Mouse (Mus musculus): ENCODE data around the gene Angpt4.

DNA sequence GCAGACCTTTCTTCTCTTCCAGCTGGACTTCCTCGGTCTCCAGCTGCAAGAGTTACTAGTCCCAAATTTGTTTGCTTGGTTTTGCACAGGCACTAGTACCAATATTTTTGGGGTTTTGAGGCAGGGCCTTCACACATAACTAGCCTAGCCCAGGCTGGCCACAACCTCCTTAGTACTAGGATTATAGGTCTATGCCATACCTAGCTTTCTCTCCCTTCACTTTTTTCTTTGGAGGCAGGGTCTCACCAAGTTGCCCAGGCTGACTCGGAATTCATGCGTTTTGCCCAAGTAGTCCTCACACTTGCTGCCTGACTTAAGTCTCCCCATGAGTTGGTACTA lies 69.3 kb downstream of the Angpt4 start:
- TF ChIP-seq GATA1 (IDR thresholded peaks at IDR 0.05; ENCODE audit: borderline replicate concordance, low read length) (no peak), FLI1 (IDR thresholded peaks at IDR 0.05; ENCODE audit: low read length) (no peak)

All from megakaryocyte, embryonic 14.5 days (primary cell).